Mouse (Mus musculus): ENCODE data around the gene Lias. TPM values are rescaled to one million over a fixed set of nuclear protein-coding genes. Genes with fewer than 3 reads are reported as not detected.

The Lias gene
- polyA plus RNA-seq, 1 experiment = 0.35 TPM

- Histone ChIP-seq H3K36me3 (ENCODE audit: control insufficient read depth) (peaks cover 7% of the 10 kb centered on the region; the same call in 1 of the 2 replicates), H3K9me3 (ENCODE audit: control insufficient read depth, low read length) (no peaks in the 10 kb centered on the region)
- TF ChIP-seq GATA1 (IDR thresholded peaks at IDR 0.05; ENCODE audit: low read length) (no peak), TAL1 (IDR thresholded peaks at IDR 0.05; ENCODE audit: low read length) (no peak)
Observed at GRCm38 (mm10) chr5:65374746-65375145, 16.6 kb upstream of the Lias start.

GRCm38 (mm10) chr5:65385704-65386103 lies 5.6 kb upstream of the Lias start:
- Histone ChIP-seq H3K9me3 (ENCODE audit: control insufficient read depth, low read length) (no peaks in the 10 kb centered on the region), H3K4me1 (ENCODE audit: control insufficient read depth) (peaks cover 23% of the 10 kb centered on the region), H3K4me3 (replicated peaks) (no peak overlapping the region), H3K27me3 (ENCODE audit: control insufficient read depth) (no peaks in the 10 kb centered on the region), H3K36me3 (ENCODE audit: control insufficient read depth) (peaks cover 45% of the 10 kb centered on the region)
- TF ChIP-seq GATA1 (IDR thresholded peaks at IDR 0.05; ENCODE audit: low read length) = no peak

More at GRCm38 (mm10) chr5:65374746-65375145, 16.6 kb upstream of the Lias start:
- Histone ChIP-seq H3K27me3 (ENCODE audit: control insufficient read depth) (no peaks in the 10 kb centered on the region), H3K4me3 (replicated peaks) (no peak overlapping the region), H3K4me1 (ENCODE audit: control insufficient read depth) (peaks cover 6% of the 10 kb centered on the region)

GRCm38 (mm10) chr5:65387008-65387867 lies 4.1 kb upstream of the Lias start:
- H3K36me3 ChIP-seq (ENCODE audit: control insufficient read depth) = peaks cover 47% of the 10 kb centered on the region
- TF ChIP-seq TAL1 (IDR thresholded peaks at IDR 0.05; ENCODE audit: low read length) (no peak), GATA1 (IDR thresholded peaks at IDR 0.05; ENCODE audit: low read length) (no peak)
- no peak overlapping the region for H3K4me3 ChIP-seq (replicated peaks)
- no peaks in the 10 kb centered on the region for H3K27me3 ChIP-seq (ENCODE audit: control insufficient read depth)
- H3K9me3 ChIP-seq (ENCODE audit: control insufficient read depth, low read length) = no peaks in the 10 kb centered on the region
- H3K4me1 ChIP-seq (ENCODE audit: control insufficient read depth) = peaks cover 25% of the 10 kb centered on the region

DNA sequence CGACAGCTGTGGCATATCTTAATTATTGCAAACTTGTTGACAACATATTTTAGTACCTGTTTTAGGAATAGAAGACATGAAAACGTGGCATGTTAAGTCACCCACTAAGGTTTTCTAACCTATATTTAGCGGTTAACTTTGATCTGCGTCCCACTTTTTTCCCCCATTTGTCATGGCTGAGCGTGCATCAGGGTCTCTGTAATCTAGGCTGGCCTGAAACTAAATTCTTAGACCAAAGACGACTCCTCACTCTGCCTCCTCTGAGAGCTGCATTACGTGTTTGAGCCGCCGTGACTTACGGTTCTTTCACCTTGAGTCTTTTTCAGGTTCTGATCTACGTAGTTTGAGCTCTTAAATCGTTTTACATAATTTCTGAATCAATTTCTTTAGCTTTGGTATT lies 456 bp downstream of the Lias start:
- H3K36me3 ChIP-seq (ENCODE audit: control insufficient read depth) = peaks cover 75% of the 10 kb centered on the region
- no peak for TF ChIP-seq GATA1 (IDR thresholded peaks at IDR 0.05; ENCODE audit: low read length)
- TF ChIP-seq TAL1 (IDR thresholded peaks at IDR 0.05; ENCODE audit: low read length) = no peak
- no peaks in the 10 kb centered on the region for H3K27me3 ChIP-seq (ENCODE audit: control insufficient read depth)
- H3K4me1 ChIP-seq (ENCODE audit: control insufficient read depth) = peaks cover 37% of the 10 kb centered on the region
- no peaks in the 10 kb centered on the region for H3K9me3 ChIP-seq (ENCODE audit: control insufficient read depth, low read length)
- peak overlapping the region; percentile 85 for H3K4me3 ChIP-seq (replicated peaks)

GRCm38 (mm10) chr5:65394425-65394824 lies 3.1 kb downstream of the Lias start:
- TF ChIP-seq TAL1 (IDR thresholded peaks at IDR 0.05; ENCODE audit: low read length) = no peak
- TF ChIP-seq GATA1 (IDR thresholded peaks at IDR 0.05; ENCODE audit: low read length) = no peak
- Histone ChIP-seq H3K27me3 (ENCODE audit: control insufficient read depth) (no peaks in the 10 kb centered on the region), H3K36me3 (ENCODE audit: control insufficient read depth) (peaks cover 72% of the 10 kb centered on the region), H3K4me3 (replicated peaks) (no peak overlapping the region), H3K4me1 (ENCODE audit: control insufficient read depth) (peaks cover 26% of the 10 kb centered on the region), H3K9me3 (ENCODE audit: control insufficient read depth, low read length) (no peaks in the 10 kb centered on the region)

- no peak overlapping the region for H3K4me3 ChIP-seq (replicated peaks)
- peaks cover 2% of the 10 kb centered on the region; the same call in 1 of the 2 replicates for H3K4me1 ChIP-seq (ENCODE audit: control insufficient read depth)
- no peaks in the 10 kb centered on the region for H3K27me3 ChIP-seq (ENCODE audit: control insufficient read depth)
- H3K9me3 ChIP-seq (ENCODE audit: control insufficient read depth, low read length) = no peaks in the 10 kb centered on the region
- H3K36me3 ChIP-seq (ENCODE audit: control insufficient read depth) = peaks cover 91% of the 10 kb centered on the region
- TF ChIP-seq GATA1 (IDR thresholded peaks at IDR 0.05; ENCODE audit: low read length) = no peak
- no peak for TF ChIP-seq TAL1 (IDR thresholded peaks at IDR 0.05; ENCODE audit: low read length)
Observed at GRCm38 (mm10) chr5:65401251-65401994, 10.1 kb downstream of the Lias start.

GRCm38 (mm10) chr5:65407989-65408388 lies 16.7 kb downstream of the Lias start:
- H3K4me1 ChIP-seq (ENCODE audit: control insufficient read depth) = no peaks in the 10 kb centered on the region
- no peaks in the 10 kb centered on the region for H3K9me3 ChIP-seq (ENCODE audit: control insufficient read depth, low read length)
- H3K27me3 ChIP-seq (ENCODE audit: control insufficient read depth) = no peaks in the 10 kb centered on the region
- peaks cover 74% of the 10 kb centered on the region for H3K36me3 ChIP-seq (ENCODE audit: control insufficient read depth)
- no peak for TF ChIP-seq GATA1 (IDR thresholded peaks at IDR 0.05; ENCODE audit: low read length)
- no peak for TF ChIP-seq TAL1 (IDR thresholded peaks at IDR 0.05; ENCODE audit: low read length)
- H3K4me3 ChIP-seq (replicated peaks) = no peak overlapping the region

DNA sequence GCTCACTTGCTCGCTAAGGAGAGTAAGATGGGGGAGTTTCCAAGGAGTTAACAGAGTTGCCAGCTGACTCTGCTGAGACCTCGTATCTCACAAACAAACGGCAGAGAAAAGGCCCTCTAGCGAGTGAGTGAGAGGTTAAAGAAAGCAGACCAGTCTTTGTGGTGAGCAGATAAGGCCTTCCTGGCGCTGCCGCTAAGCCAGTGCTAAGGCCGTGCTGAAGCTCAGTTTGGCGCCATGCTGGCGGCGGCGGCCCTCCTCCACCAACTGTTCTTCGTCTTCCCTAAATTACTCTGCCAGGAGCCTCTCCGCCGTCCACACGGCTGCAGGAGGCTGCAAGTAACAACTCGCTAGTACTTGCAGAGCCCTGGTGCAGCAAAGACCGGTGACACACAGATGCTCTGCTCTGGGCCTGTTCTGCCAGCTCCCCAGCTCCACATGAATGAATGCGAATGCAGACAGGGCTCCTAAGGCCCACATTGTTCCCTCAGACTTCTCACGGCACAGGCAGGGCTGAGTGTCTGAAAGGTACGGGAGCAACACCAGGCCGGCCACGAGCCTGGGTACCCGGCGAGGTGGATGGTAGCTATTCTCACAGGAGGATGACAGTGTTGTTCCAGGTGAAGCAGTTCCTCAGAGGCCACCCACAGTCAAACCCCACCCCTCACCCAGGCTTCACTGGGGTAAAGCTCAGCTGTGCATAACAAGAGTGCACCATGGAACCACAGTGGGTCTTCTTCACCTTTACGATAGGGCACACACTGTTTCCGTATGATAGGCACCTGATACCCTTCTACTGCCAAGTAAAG lies 24.6 kb downstream of the Lias start:
- H3K4me1 ChIP-seq (ENCODE audit: control insufficient read depth) = peaks cover 47% of the 10 kb centered on the region
- H3K4me3 ChIP-seq (replicated peaks) = peak overlapping the region; percentile 54
- no peaks in the 10 kb centered on the region for H3K27me3 ChIP-seq (ENCODE audit: control insufficient read depth)
- peaks cover 17% of the 10 kb centered on the region for H3K36me3 ChIP-seq (ENCODE audit: control insufficient read depth)
- H3K9me3 ChIP-seq (ENCODE audit: control insufficient read depth, low read length) = no peaks in the 10 kb centered on the region
- TF ChIP-seq TAL1 (IDR thresholded peaks at IDR 0.05; ENCODE audit: low read length) (no peak), GATA1 (IDR thresholded peaks at IDR 0.05; ENCODE audit: low read length) (no peak; the same call in 1 of the 2 replicates)

Measured in erythroblast, embryonic 14.5 days (primary cell).